Mouse (Mus musculus) hindlimb bud, embryonic 11.5 days (tissue): Measurements from ENCODE around the gene S100a11.

Experiments used
- DNase-seq: peaks from one replicate; pipeline ENCODE4 v3.0.0-alpha.2; 2012; ENCODE audit warnings: low read depth, low spot score; ENCODE audit errors: extremely low spot score

Gene S100a11

DNA sequence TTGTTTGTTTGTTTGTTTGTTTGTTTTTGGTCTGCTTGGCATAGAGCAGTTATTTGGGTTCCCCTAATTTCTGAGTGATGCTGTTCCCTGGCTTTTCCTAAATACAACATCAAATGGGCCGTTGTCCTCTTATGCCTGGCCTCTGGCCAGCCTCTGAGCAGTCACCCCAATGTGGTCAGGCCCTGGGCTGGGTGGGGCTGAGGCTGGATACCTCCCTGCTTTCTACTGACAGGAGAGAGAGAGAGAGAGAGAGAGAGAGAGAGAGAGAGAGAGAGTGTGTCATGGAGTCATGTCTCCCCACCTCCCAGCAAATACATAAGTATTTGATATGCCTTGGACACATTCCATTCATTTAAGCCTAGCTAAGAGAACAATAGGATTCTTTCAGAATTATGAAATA, 36.3 kb downstream of the S100a11 start:
- DNase-seq: no peak

DNA sequence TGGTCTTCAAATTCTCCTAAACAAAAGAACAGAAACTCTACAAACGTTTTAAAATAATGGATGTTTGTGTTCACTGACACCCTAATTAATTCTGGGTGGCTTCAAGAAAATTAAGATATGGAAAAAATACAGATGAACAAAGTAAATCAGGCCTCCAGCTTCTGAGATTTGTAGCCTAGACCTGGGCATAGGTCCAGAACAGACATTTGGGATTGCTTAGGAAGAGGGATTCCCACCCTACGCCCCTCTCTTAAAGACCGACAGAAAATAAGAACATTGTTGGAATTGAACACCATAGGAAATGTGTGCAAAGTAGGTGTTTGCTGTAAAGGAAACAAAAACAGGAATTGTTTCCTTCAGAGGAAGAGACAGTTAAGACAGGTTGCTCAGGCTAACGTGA, 37.2 kb downstream of the S100a11 start:
- DNase-seq: no peak

DNA sequence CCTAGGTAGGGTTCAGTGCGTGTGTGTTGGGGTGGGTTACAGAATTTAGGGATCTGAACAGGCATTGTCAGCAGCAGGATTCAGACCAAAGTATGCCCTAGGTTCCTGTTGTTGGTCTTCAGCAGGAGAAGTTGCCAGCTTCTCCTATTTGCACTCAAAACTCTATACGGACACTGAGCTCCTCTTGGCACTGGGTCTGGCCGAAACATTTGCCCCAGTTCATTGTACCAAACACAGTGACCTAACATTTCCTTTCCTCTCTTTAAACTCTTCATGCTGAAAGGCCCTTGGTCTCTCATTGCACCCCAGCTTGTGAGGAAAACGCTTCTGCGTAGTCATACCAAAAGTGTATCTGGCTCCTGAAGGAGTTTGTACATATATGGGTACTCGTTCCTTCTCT, 39.7 kb downstream of the S100a11 start:
- DNase-seq: no peak

DNA sequence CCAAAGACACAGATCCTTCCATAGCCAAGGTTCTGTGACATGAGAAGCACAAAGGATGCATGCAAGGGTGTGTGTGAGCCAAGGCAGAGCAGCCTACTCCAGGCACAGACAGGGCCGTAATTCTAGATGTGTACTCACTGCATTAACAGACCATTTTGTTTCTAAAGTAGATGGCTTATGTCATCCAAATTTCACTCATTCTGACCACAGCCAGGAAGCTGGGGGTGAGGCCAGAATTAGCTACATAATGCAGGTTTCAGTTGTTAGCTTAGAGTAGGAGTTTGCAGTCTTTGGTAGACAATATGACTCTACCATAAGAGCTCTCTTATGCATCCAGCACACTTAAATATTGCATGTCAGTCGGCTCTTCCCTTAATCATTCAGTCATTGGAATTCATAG, 42.1 kb downstream of the S100a11 start:
- DNase-seq: no peak

DNA sequence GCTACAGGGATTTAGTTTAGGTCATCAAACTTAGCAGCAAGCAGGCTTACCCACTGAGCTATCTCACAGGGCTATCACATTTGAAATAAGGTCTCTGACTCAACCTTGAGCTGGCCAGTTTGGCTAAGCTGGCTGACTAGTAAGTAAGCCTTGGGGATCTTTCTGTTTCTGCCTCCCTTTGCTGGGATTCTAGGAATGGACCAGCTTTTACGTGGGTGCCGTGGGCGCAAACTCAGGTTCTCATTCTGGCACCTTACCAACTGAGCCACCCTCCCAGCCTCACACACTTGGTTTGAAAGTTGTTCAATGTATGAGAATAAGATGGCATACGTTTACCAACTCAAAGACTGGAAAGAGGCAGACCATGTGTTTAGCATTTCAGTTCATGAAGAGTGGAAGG, 42.9 kb downstream of the S100a11 start:
- no peak for DNase-seq

DNA sequence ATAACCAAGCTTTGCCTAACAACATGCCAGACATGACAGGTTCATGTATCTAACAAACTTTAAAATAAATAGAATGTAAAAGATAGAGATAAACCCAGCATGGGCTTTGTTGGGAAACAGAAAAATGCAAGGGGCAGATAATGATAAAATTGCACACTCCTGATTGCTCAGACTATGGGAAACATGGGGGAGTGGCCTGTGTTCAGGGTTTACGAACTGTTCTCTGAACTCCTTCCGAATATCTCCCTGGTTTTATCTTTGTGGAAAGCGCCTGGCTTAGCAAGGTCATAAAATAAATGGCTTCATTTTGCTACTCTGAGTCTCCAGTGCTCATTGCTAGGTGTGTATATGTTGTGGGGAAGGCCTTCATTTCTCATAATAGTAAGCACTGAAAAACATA, 46.6 kb downstream of the S100a11 start:
- DNase-seq: no peak

DNA sequence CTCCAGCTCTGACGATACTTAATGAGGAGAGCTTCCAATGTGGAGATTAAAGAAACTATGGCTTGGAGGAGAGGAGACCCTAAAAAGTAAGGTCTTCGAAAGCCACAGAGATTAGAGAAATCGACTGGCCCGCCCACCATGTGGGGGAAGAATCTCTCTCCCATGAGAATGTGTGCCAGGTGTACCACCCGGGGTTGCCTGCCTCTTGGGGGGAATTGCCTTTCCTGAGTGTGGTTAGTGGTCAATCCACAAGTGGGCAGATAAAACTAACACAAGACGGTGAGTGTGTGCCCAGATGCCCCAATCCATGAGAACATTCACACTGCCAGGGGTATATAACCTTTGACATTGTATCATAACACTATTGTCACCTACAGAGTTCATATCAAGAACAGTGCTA, 47.4 kb downstream of the S100a11 start:
- no peak for DNase-seq

DNA sequence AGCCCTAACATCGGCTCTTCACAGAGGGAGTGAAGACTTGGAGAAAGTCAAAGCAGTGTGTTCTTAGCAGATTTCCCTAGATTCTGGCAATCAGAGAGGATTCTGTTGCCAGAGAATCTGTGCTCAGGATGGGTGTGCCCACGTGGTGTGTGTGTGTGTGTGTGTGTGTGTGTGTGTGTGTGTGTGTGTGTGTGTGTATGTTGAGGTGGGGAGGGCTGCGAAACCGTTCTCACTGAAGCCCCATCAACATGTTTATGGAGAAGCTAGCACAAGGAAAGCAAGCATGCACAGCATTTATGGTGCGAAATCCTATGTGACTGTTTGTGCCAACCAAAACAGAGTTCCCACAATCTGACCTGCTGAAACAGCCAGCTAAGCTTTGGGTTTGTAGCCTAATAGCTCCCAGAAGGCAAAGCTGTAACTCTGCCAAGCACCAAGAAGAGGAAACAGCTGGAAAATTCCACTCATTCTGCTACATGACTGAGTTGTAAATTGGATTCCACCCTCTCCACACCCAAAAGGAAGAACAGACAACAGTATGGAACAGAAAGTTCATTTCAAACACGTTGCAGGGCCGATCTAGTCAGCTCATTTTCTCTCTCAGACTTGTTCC, 48.2 kb downstream of the S100a11 start:
- DNase-seq: no peak

DNA sequence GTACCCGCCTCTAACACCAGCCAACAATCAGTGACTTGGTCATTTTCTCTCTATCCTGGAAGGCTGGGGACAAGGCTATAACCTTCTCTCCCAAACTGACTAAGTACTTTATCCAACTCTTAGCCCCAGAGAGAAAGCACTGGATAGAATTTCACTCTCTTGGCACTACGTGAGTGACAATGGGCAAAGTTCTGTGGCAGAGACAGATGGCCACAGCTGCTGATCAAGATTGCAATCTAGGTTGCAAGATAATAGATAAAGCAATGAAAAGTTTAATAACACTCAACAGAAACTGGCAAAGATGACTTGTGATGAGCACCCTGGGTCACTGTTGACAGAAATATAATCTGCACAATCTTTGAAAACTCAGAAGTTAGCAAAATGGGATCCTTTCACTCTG, 48.8 kb downstream of the S100a11 start:
- DNase-seq: no peak

DNA sequence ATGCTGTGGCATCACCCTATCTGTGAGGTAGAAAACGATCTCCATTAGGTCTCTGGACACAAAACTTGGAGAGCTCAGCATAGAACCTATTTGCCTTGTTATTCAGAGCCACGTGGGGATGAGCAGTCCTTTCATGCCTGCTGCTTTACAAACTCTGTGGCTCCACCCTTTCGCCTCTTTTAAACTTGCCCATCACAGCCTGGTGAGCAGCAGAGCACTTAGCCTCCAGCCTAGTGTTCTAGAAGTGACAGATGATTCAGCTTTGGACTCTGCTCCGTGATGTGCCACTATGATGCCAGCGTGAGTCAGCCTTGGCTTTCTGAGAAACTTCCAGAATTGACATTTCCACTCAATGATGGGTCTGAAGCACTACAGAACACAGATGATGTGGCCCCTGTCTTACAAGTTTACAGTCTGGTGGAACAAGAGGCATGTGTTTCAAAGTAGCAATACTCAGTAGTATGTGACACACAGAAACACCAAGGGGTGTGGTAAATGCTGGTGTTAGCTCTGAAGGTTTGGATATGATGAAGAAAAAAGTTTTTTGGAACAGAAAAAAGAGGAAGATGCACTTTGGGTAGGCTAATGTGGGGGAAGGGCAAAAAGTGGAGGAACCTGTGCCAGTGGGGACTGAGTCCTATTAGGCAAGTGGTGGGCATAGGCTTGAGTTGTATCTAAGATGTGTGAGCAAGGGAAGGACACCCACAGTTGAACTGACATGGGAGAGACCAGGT, 51.9 kb downstream of the S100a11 start:
- DNase-seq: no peak
